Mouse (Mus musculus) embryonic stem cell, embryonic (primary cell): ENCODE results near the gene Trip6.

Experiments used
- CTCF ChIA-PET, 4 experiments: fragments of 300-600 bp in 2 of 4; fragments of 350-600 bp in 2 of 4; sonication (Branson Sonifier 250); formaldehyde crosslinking; loops; one replicate each; lab custom pipeline; 2022; ENCODE audit warnings: inconsistent platforms in 2 of 4; lab: Charles Lee
- POLR2A ChIA-PET, 4 experiments: fragments of 300-600 bp in 2 of 4; fragments of 350-600 bp in 2 of 4; sonication (Branson Sonifier 250); formaldehyde crosslinking; loops; one replicate each; lab custom pipeline; 2022; ENCODE audit warnings: antibody characterized with exemption in 4 of 4, inconsistent platforms in 1 of 4; lab: Charles Lee

The Trip6 gene

DNA sequence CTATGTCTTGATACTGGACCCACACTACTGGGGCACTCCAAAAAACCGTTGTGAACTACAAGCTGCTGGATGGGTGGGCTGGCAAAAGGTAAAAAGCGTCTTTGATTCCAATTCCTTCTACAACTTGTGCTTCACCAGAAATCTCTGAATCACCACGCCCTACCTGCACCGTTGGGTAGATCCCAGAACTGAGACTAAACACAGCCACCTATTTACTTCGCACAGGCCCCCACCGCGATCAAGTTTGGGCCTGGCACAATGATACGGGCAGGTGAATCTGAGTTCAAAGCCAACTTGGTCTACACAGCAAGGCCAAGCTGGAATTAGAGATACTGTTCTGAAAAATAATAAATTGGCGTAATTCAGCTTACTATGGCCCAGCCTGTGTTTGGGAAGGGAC, 18.9 kb downstream of the Trip6 start:
- ChIA-PET POLR2A (interaction anchor here (0.6 to 7.4 kb wide), 8 partner anchors 8 to 492 kb away, joined by 3 to 135 read pairs (median 6); partner anchors contain the start of genes Srrt (in 3 of the 4), Ache (in 1 of the 4) and Mepce (in 1 of the 4)), CTCF (no interaction called here)

DNA sequence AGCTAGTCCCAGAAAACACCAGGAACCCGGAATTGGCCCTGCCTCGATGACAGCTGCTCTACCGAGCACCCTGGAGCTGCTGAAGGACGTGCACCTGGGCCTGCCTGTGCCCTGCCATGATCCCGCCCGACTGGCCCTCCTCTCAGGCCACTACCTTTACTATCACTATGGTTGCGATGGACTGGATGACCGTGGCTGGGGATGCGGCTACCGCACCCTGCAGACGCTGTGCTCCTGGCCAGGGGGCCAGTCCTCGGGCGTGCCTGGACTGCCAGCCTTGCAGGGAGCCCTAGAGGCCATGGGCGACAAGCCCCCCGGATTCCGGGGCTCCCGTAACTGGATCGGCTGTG, 19.5 kb downstream of the Trip6 start:
- POLR2A ChIA-PET = interaction anchor here (0.6 to 7.4 kb wide), 14 partner anchors 10 to 315 kb away, joined by 3 to 135 read pairs (median 6); partner anchors contain the start of genes Srrt (in 3 of the 4) and Pop7 (in 2 of the 4)
- CTCF ChIA-PET = interaction anchor here in 2 of 4 experiments (0.5 to 0.6 kb wide), 2 partner anchors 87 to 1816 kb away, joined by 3 to 4 read pairs; no protein-coding TSS in a partner anchor

DNA sequence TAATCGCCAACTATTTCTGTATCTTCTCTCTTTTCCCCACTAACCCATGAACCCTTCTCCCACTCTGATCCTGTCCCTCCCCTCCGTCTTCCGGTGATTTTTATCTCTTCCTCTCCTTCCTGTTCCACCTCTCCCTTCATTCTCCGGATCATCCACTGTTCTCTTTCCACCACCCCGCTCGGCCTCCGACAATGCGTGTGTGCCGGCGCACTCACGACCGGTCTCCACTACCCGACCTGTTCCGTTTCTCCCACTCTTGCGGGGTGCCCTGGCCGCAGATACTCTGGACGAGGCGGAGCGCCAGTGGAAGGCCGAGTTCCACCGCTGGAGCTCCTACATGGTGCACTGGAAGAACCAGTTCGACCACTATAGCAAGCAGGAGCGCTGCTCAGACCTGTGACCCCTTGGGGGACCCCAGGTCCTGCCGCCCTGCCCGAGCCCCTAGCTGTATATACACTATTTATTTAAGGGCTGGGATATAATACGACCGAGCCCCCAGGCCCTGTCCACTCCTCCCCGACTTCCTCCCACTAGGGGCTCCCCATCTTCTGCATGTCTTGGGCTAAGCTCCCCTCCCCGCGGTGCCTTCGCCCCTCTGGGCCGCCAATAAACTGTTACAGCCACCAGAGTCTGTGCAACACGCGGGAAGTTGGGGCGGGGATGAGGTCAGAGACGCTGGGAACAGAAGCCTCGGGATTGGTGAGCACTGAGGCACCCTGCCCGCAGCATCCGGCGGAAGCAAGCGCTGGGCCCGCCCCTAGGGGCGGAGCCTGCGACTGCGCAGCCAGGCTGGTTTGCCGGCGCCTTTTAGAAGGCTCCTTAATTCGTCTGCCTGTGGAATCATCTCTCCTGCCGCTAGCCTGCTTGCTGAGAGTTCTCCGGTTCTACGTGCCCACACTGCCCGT, 20.1 kb downstream of the Trip6 start, which contains the start of gene Ufsp1:
Gene Ufsp1 (plus strand): TSS at position 791 of the 905 bp plus-strand sequence.
- POLR2A ChIA-PET = interaction anchor here (0.6 to 7.4 kb wide), 23 partner anchors 10 to 714 kb away, joined by 3 to 135 read pairs (median 3); partner anchors contain the start of genes Pop7 (in 3 of the 4) and Srrt (in 3 of the 4)
- CTCF ChIA-PET = interaction anchor here in 3 of 4 experiments (0.5 to 0.9 kb wide), 5 partner anchors 40 to 1817 kb away, joined by 3 to 27 read pairs (median 4); partner anchors contain the start of gene Slc12a9 (in 1 of the 3)

DNA sequence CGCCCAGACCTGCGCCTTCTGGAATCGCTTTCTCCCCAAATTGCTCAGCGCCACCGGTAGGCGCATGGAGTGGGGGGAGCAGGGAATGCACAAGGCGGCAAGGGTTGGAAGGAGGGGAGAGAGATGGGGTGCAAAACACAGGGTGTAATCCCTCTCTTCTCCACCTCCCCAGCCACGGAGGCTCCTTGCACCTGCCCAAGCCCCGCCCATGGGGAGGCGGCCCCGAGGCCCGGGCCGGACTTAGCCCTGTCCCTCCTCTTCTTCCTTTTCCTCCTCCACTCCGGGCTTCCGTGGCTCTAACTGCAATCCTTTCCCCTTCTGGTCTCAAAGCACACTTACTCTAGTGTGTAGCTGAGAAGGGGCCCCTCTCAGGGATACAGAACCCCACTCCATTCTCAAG, 20.9 kb downstream of the Trip6 start:
- POLR2A ChIA-PET = interaction anchor here in 3 of 4 experiments (0.6 to 7.4 kb wide), 15 partner anchors 11 to 237 kb away, joined by 3 to 135 read pairs (median 4); partner anchors contain the start of genes Pop7 (in 2 of the 3) and Srrt (in 2 of the 3)

DNA sequence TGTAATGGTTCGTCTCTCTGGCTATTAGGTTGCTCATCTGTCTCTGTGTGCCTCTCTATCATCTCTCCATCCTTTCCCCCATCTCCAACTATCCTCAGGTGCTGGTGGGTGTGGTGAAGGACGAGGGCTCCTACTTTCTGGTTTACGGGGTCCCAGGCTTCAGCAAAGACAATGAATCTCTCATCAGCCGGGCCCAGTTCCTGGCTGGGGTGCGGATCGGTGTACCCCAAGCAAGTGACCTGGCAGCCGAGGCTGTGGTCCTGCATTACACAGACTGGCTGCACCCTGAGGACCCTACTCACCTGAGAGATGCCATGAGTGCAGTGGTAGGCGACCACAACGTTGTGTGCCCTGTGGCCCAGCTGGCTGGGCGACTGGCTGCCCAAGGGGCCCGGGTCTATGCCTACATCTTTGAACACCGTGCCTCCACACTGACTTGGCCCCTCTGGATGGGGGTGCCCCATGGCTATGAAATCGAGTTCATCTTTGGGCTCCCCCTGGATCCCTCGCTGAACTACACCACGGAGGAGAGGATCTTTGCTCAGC, 22.8 kb downstream of the Trip6 start:
- POLR2A ChIA-PET = interaction anchor here in 2 of 4 experiments (0.6 to 7.4 kb wide), 6 partner anchors 13 to 292 kb away, joined by 3 to 135 read pairs (median 5); partner anchors contain the start of genes Srrt (in 2 of the 2) and Slc12a9 (in 1 of the 2)
- CTCF ChIA-PET = interaction anchor here in 2 of 4 experiments (0.5 to 2.3 kb wide), 7 partner anchors 15 to 249 kb away, joined by 3 to 6 read pairs (median 3); no protein-coding TSS in a partner anchor

More for the DNA sequence above, 20.9 kb downstream of the Trip6 start:
- CTCF ChIA-PET = interaction anchor here in 1 of 4 experiments (0.9 kb wide), 1 partner anchor 40 kb away, joined by 3 read pairs; the partner anchor contains the start of gene Slc12a9

DNA sequence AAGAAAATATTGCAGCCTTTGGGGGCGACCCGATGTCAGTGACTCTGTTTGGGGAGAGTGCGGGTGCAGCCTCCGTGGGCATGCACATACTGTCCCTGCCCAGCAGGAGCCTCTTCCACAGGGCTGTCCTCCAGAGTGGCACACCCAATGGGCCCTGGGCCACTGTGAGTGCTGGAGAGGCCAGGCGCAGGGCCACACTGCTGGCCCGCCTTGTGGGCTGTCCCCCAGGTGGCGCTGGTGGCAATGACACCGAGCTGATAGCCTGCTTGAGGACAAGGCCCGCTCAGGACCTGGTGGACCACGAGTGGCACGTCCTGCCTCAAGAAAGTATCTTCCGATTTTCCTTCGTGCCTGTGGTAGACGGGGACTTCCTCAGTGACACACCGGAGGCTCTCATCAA, 23.5 kb downstream of the Trip6 start:
- POLR2A ChIA-PET = interaction anchor here in 3 of 4 experiments (0.6 to 5.0 kb wide), 5 partner anchors 15 to 291 kb away, joined by 3 to 48 read pairs (median 5); partner anchors contain the start of genes Srrt (in 2 of the 3) and Pop7 (in 1 of the 3)
- CTCF ChIA-PET = interaction anchor here in 3 of 4 experiments (0.6 to 2.4 kb wide), 7 partner anchors 13 to 249 kb away, joined by 3 to 6 read pairs (median 3); no protein-coding TSS in a partner anchor

DNA sequence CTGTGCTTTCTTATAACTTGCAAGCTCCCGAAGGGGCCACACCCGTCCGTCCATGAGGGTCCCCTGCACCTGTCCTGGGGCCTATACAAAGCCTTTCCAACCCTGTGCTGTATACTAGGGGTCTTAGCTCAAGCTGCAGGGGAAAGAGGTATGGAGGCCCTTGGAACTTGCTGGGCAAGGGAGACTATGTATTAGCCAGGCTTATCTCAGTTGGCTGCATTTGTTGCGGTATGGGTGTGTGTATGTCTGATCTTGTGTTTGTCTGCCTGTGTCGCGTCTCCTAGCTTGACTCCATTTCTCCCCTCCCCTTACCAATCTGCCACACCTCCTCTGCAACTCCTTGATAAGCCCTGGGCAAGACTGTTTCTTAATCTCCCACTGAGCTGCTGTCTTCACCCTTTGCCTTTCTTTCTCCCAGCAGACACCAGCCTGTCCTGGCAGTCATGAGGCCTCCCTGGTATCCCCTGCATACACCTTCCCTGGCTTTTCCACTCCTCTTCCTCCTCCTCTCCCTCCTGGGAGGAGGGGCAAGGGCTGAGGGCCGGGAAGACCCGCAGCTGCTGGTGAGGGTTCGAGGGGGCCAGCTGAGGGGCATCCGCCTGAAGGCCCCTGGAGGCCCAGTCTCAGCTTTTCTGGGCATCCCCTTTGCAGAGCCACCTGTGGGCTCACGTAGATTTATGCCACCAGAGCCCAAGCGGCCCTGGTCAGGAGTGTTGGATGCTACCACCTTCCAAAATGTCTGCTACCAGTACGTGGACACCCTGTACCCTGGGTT, 24.4 kb downstream of the Trip6 start:
- POLR2A ChIA-PET = interaction anchor here in 3 of 4 experiments (0.5 to 5.0 kb wide), 10 partner anchors 16 to 213 kb away, joined by 3 to 48 read pairs (median 4); partner anchors contain the start of genes Pop7 (in 2 of the 3) and Srrt (in 2 of the 3)
- CTCF ChIA-PET = interaction anchor here (0.6 to 4.5 kb wide), 22 partner anchors 12 to 470 kb away, joined by 3 to 34 read pairs (median 5); partner anchors contain the start of gene Slc12a9 (in 1 of the 4)

DNA sequence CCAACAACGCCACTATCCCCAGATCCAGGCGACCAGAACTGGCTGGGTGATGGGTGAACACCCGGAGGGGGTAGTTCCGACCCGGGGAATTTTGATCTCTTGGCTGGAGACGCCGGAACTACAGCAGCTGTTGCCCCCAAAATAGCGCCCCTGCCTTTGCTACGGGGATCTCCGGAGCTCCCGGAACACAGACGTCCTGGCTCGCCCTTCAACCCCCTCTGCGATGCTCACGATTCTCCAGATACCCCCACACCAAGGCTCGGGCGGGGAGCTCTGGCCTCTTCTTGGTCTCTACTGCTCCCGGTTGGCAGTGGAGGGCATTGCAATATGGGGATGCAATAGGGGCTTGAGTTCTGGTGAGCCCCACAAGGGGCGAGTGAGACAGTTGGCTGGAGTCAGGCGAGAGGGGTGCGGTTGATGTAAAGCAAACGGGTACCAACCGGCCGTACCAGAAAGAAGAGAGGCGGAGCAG, 25.2 kb downstream of the Trip6 start:
- POLR2A ChIA-PET = interaction anchor here in 3 of 4 experiments (0.5 to 5.0 kb wide), 8 partner anchors 17 to 214 kb away, joined by 3 to 48 read pairs (median 4); partner anchors contain the start of genes Srrt (in 2 of the 3) and Pop7 (in 1 of the 3)
- CTCF ChIA-PET = interaction anchor here (0.5 to 4.5 kb wide), 22 partner anchors 12 to 471 kb away, joined by 3 to 34 read pairs (median 4); partner anchors contain the start of gene Slc12a9 (in 1 of the 4)

DNA sequence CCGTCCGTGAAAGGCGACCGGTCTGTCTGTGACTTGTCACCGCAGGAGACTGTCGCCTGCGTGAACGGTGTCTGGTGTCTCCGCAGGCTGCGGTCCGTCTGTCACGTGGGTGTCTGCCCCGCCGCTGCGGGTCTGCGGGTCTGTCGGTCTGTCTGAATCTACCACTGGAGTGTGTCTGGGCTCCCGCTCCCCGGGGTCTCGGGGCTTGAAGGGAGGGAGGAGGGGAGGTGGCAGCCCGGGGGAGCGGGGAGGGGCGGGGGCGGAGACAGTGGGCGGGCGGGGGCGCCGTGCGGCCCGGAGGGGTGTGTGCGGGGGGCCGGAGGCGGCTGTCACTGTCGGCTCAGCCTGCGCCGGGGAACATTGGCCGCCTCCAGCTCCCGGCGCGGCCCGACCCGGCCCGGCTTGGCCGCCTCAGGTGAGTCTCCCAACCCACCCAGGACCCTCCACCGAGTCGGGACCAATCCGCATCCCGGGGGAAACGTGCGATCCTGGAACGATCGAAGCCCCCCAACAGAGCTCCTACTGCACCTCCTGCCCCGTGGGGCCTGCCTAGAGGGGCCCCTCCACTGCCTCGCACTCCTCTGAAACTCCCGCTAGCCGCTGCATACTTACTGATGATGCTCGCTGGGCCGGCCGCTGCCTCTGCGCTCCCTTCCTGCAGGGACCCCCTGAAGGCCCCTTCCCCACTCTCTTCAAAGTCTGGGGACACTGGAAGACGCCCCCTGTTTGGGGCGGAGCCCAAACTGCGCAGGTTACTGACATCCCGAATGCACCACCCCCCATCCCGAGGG, 26.1 kb downstream of the Trip6 start:
- ChIA-PET CTCF (interaction anchor here (0.5 to 4.5 kb wide), 35 partner anchors 11 to 481 kb away, joined by 3 to 64 read pairs (median 6); partner anchors contain the start of gene Pop7 (in 3 of the 4)), POLR2A (interaction anchor here in 3 of 4 experiments (0.5 to 5.0 kb wide), 21 partner anchors 8 to 326 kb away, joined by 3 to 48 read pairs (median 4); partner anchors contain the start of genes Srrt (in 2 of the 3), Pop7 (in 1 of the 3) and Trip6 (in 1 of the 3))

DNA sequence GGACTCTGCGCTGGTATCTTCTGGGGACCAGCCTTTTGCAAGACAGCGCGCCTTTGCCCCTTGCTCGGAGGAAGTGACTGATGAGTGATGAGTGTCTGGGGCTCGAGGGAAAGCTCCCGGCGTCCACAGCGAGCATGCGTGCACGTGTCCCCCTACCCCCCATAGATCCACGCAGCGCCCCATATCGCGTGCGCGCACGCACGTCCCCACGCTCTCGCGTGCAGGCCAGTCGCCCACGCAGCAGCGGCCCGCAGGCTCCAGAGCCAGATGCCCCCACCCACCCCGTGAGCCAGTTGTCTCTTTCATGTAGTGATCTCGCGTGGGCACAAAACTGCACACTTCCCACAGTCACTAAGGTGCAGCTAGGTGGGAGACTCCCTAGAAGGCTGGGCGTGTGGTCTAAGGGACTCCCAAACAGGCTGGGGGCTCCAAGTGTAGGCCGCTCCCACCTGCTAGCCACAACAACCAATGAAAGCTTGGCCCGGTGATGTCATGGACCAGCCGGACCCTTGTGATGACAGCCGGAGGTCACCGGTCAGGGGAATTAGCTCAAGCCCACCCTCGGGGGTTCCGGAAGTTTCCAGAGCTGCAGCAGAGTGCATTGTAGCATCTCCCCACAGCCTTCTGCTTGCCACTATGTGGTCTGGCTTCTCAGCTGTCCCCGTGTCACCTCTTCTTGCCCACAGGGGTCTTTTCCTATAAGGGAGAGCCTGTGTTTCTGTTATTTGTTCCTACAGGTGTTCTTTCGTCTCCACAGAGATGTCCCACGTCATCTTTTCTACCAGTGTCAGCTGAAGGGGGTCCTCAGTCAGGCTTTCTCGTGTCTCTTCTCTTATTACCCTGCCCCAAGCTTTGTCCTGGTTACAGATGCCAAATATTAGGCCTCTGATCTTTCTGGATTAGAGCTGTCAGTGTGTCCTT, 26.9 kb downstream of the Trip6 start, which contains the start of gene Ache:
Gene Ache (plus strand): TSS at position 488 of the 921 bp plus-strand sequence.
- POLR2A ChIA-PET = interaction anchor here in 3 of 4 experiments (0.5 to 5.0 kb wide), 25 partner anchors 9 to 374 kb away, joined by 3 to 48 read pairs (median 3); partner anchors contain the start of genes Srrt (in 2 of the 3) and Trip6 (in 1 of the 3)

DNA sequence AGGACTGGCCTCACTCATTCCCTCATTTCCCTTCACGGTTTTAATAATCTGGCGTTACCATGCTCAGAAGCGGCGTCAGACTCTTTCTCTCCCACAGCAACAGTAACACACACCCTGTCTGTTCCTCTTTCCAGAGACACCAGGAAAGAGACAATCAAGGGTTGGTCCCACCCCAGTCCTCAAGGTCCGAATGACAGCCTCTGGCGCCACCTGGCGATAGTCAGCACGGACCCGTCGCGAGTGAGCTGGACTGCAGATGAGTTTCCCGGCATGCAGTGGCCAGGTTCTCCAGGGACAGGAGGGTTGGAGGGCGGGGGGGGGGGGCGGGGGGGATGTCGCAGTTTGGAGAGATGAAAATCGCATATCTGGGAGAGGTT, 27.6 kb downstream of the Trip6 start:
- ChIA-PET POLR2A (interaction anchor here in 3 of 4 experiments (0.5 to 5.0 kb wide), 21 partner anchors 9 to 876 kb away, joined by 3 to 48 read pairs (median 3); partner anchors contain the start of gene Srrt (in 2 of the 3)), CTCF (interaction anchor here (0.5 to 4.5 kb wide), 79 partner anchors 9 to 840 kb away, joined by 3 to 64 read pairs (median 4); partner anchors contain the start of genes Pop7 (in 3 of the 4), Ap1s1 (in 1 of the 4), Ephb4 (in 1 of the 4) and Trim56 (in 1 of the 4))

More for the DNA sequence above, 26.9 kb downstream of the Trip6 start, which contains the start of gene Ache:
- CTCF ChIA-PET = interaction anchor here (0.5 to 4.5 kb wide), 85 partner anchors 9 to 900 kb away, joined by 3 to 64 read pairs (median 4); partner anchors contain the start of genes Pop7 (in 3 of the 4), Ap1s1 (in 1 of the 4), Cnpy4 (in 1 of the 4) and Ephb4 (in 1 of the 4)

DNA sequence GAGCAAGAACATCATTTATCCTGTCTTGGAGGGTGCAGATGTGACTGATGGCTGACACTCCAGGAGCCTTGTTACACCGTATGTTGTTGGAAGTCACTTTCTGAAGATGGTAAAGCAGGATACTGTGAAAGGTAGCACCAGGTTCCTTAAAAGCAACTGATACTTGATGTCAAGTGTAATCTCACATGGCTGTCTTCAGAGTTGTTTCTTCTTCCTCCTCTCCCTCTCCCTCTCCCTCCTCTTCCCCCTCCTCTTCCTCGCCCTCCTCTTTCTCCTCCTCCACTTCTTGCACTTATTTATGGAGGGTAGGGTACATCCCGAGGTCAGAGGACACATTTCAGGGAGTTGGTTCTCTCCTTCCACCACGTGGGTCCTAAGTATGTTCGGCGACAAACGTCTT, 28.2 kb downstream of the Trip6 start:
- ChIA-PET CTCF (interaction anchor here (0.5 to 4.5 kb wide), 29 partner anchors 8 to 380 kb away, joined by 3 to 64 read pairs (median 7); partner anchors contain the start of gene Pop7 (in 1 of the 4)), POLR2A (interaction anchor here in 2 of 4 experiments (1.0 to 4.9 kb wide), 5 partner anchors 20 to 155 kb away, joined by 3 to 48 read pairs (median 5); partner anchors contain the start of gene Srrt (in 1 of the 2))

DNA sequence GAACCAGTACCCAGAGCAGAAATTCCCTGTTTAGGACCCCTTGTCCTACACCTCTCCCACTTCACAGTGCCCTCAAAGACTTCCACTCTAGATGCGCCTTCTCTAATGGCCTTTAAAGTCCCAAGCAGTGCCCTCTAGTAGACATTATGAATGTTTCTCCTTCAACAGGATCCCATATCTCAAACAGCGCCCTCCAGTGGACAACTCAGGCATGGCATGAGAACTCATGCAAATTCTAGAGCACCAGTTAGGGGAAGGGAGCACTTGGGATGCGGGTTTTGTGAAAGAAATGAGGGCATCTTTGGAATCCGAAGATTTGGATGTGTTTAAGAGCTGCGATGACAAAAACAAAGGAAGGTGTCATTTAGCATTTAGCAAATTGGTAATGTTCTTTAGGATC, 29.2 kb downstream of the Trip6 start:
- ChIA-PET CTCF (interaction anchor here in 3 of 4 experiments (0.6 to 1.2 kb wide), 4 partner anchors 52 to 1185 kb away, joined by 3 to 6 read pairs (median 3); no protein-coding TSS in a partner anchor), POLR2A (interaction anchor here in 3 of 4 experiments (0.6 to 1.4 kb wide), 3 partner anchors 11 to 125 kb away, joined by 3 to 4 read pairs (median 3); no protein-coding TSS in a partner anchor)
